Mouse (Mus musculus): ENCODE data around the gene Pole3.
"Not testable (repeated sequence)": the region's sequence is repeated elsewhere in the genome, so short reads cannot be mapped to it uniquely, and the experiment has no call there.

Pole3 gene

DNA sequence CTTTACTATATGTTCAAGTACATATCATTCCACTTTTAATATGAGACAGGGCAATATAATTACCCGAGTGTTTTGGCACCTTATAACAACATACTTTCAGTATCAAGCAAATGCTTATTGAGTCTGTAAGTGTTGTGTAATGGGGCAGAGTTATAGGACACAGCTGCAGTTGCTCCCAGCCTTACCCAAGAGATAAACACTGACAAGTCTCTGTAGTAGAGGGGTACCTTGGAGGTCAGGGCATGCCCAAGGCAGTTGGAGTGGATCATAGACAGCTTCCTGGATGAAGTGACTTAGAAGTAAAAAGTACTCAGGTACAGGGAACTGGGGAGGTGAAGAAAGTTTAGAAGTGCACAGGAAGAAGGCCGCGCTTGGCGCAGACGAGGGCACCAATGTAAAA lies 37.7 kb downstream of the Pole3 start:
- DNase-seq (ENCODE audit: low spot score in 2 of 2): no peak

DNA sequence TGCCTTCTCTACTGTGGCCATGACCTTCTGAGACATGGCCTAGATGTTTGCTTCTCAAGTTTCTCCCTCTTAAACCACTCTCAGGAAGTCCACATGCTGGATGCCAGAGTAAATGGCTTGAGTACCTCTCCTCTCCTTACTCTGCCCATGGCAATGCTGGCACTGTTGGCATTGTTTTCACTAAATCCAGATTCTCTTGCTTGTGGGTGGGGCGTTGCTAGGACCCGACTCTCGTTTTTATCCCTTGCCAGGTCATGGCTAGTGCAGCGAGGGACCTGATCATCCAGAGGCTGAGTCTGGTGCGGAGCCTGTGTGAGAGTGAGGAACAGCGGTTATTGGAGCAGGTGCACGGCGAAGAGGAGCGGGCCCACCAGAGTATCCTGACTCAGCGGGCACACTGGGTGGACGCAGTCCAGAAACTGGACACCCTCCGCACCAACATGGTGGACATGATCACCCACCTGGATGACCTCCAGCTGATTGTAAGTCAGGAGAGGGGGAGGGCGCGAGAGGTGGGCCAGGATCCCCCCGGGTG lies 38.6 kb downstream of the Pole3 start:
- no peak for DNase-seq (ENCODE audit: low spot score in 2 of 2)

DNA sequence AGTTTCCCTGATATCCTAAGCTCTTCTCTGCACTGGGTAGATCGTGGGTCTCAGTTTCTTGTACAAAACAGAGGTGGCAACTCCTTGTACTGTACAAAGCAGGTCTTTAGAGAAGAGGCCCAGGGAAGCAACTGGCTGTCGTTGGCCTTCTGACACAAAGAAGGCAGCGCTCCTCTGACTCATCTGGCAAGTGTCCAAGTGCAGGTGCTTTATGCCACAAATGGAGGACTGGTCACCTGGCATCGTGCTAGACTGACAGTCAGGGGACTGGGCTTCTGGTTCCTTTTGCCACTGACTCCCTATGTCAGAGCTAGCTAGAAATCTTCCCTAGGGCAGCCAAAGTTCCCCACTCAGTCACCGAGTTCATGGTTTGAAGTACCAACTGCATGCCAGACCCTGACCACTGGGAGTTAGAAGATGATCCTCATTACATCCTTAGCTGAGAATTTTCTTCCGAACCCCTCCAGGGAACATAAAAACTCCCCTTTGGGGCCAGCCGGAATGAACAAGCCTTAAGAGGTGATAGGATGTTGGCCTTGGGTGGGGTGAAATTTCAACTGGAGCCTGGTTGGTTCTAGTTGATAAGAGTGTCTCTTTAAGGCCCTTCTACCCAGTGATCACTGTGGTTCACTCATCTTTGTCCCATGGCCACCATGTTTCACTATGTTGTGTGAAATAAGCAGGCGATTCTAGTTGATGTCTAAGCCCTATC lies 39.3 kb downstream of the Pole3 start:
- no peak for DNase-seq (ENCODE audit: low spot score in 2 of 2)

DNA sequence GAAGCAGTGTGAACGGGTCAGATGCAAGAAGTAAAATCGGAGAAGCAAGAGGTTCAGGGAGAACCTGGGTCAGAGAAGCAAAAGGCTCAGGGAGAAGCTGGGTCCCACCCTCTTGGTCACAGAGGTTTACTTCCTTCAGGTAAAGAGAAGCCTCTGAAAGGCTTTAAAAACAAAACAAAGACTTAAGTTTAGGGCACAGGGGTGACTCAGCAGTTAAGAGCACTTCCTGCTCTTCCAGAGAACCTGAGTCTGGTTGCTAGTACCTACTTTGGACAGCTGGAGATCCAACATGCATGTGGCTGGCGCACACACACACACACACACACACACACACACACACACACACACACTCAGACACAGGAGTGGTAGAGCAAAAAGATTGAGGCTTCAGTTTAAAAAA lies 39.9 kb downstream of the Pole3 start:
- no peak for DNase-seq (ENCODE audit: low spot score in 2 of 2)

DNA sequence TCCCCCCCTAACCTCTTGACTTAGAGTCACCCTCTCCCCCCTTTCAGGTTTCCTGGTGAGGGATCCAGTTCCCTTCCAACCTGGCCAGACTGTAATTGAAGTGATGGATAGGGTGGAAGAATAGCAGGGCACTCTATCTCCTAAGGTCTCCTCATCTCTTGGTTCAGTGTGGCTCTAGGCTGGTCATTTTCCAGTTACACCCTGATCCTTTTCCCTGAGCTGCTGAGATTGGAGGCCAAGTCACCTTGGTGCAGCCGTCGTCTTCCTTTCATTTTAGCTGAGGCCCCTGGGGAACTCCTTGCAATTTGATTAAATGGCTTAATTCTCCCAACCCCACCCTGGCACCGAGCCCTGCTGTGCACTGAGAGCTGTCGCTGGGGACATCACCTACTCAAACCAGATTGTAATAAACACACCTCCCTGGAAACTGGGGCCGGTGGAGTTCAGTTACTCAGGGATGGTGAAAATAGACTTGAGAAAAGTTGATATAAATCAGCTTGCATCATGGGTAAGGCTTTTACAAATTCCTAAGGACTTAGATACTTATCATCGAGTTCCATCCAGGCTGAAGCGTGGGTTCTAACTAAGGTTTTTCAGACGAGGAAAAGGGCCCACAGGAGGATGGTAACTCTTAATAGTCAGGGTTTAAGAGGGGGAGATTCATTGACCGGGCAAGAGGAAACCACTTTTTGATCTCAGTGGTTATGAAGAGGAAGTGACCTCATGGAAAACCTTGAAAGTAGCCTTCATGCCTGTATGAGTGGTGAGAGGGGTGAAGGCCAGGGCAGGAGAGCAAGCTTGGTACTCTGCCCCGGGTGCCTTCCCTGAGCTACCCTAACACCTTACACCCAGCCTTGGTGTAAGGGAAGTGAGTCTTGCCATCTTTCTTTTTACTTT lies 43.9 kb downstream of the Pole3 start:
- DNase-seq (ENCODE audit: low spot score in 2 of 2): no peak

DNA sequence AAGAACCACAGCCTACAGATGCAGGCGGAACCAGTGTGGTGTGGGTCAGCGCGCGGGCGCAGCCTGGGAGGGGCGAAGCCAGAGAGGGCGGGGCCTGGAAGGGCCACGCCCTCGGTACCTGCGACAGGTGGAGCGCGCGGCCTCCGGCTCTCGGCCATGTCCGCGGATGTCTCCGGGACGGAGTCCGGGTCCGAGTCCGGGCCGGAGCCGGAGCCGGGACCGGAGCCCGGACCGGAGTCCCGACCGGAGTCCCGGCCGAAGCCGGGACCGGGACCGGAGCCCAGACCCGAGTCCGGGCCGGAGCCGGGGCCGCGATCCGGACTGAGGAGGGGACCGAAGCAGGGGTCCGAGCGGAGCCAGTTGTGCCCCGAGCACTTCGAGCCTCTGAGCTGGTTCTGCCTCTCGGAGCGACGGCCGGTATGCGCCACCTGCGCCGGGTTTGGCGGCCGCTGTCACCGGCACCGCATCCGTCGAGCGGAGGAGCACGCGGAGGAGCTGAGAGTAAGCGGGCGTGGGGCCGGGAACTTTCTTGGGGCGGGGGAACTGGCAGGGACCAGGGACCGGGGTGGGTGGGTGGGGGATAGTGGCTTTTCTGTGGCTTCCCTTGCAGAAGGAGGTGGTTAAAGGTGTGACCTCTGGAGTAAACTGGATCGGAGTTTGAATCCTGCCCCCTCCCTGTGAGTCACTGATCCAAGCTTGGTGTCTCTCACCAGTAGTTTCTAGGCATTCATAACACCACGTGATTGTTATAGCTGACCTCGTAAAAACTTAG lies 44.7 kb downstream of the Pole3 start, which contains the start of gene Bspry:
Gene Bspry, plus strand, starts transcription at position 117 of the 772 bp plus-strand sequence.
- peak in 1 of 2 experiments; percentile 35 for DNase-seq (ENCODE audit: low spot score in 2 of 2)

DNA sequence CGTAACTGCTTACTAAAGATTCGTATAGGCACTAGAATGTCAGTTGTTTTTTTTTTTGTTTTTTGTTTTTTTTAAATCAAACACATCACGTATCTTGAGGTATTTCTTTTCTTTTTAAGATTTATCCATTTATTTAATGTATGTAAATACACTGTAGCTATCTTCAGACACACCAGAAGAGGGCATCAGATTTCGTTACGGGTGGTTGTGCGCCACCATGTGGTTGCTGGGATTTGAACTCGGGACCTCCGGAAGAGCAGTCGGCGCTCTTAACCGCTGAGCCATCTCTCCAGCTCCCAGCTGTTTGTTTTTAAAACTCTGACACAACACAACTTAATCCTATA lies 45.3 kb downstream of the Pole3 start:
- DNase-seq (ENCODE audit: low spot score in 2 of 2): not testable (repeated sequence)

DNA sequence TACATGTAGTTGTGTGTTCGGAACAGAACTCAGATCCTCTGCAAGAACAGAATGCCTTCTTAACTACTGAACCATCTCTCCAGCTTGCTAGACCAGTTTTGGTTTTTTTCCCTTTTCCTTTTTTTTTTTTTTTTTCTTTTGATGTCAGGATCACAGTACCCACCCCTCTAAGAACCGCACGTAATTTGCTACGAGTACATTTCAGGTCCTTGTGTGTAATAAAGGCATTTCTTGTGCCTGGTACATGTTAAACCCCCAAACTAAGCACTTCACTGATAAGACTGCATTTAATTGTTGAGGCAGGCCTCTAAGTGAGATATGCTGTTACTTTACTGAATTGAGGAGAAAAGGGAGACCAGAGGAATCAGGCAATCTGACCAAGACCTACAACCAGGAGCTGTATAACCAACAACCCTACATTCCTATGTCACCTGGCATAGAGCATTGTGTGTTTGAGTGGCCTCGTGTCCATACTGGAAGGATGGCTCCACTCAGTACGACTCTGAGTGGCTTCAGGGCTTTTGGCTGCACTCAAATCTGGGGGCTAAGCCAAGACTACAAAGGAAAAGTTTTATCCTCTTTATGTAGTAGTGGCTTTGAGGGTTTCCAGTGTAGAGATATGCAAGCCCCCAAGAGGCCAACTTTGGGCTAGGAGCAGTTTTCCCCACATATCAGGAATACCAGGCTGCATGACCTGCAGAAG lies 47.2 kb downstream of the Pole3 start:
- no peak for DNase-seq (ENCODE audit: low spot score in 2 of 2)

DNA sequence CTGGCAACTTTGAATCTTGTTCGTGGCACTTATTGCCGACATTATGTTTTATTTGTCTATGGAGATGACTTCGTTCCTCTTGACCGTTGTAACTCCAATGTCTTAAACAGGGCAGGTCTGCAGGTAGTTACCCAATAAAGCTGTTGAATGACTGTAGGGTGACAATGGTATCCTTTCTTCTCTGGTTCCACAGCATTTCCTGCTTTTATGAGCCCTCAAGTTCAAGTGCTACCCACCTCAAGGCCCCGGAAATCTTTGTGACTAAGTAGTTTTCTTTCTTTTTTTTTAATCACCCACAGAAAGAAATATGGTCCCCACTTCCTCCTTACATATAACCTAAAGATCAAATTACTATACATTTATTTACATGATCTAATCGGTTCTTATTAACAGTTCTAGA lies 49.1 kb downstream of the Pole3 start:
- no peak for DNase-seq (ENCODE audit: low spot score in 2 of 2)

DNA sequence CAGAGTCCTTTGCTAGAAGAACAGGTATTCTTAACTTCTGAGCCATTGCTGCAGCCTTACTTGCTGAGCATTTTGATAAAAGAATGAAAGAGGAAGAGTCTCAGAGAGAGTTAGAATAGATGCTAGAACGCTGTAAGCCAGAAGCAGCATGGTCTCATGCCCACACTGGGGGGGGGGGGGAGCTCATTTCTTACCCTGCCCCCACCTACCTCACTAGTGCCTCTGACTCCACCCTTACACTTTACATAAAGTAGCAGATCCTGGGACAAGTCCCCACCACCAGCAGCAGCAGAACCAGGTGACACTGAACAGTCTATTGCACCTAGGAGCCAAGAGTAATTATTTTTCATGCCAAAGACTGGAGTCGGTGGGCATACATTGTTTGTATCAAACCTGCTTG lies 49.7 kb downstream of the Pole3 start:
- no peak for DNase-seq (ENCODE audit: low spot score in 2 of 2)

All from spleen, postnatal 14 days (tissue).